Mouse (Mus musculus): ENCODE data around the gene Smim23. TPM values are rescaled to one million over a fixed set of nuclear protein-coding genes. Genes with fewer than 3 reads are reported as not detected.

Gene Smim23
- polyA plus RNA-seq, 1 experiment = not detected

GRCm38 (mm10) chr11:32781633-32782404 is 42.6 kb downstream of the Smim23 start:
- no peak for DNase-seq (ENCODE audit: low read depth in 1 of 2, low spot score in 2 of 2)
- no peaks in the 10 kb centered on the region for H3K4me1 ChIP-seq (ENCODE audit: control insufficient read depth, insufficient read depth, insufficient read length)
- 72% methylated on average over 2 of the region's 2 CpGs for WGBS

GRCm38 (mm10) chr11:32780747-32781536 is 43.5 kb downstream of the Smim23 start:
- no peak for TF ChIP-seq POLR2A (IDR thresholded peaks at IDR 0.05; ENCODE audit: low read depth, low read length)
- TF ChIP-seq CTCF (IDR thresholded peaks at IDR 0.05; ENCODE audit: extremely low read depth, insufficient read depth, insufficient read length, insufficient replicate concordance) = no peak
- DNase-seq (ENCODE audit: low read depth in 1 of 2, low spot score in 2 of 2) = no peak
- 70% methylated on average over 11 of the region's 11 CpGs for WGBS
- Histone ChIP-seq H3K27ac (ENCODE audit: insufficient read depth, low read length) (no peak overlapping the region), H3K4me3 (ENCODE audit: extremely low read depth, insufficient read depth, insufficient read length) (no peak overlapping the region), H3K36me3 (ENCODE audit: control insufficient read depth, insufficient read depth, low read length) (no peaks in the 10 kb centered on the region), H3K27me3 (ENCODE audit: control insufficient read depth, insufficient read depth, low read length) (no peaks in the 10 kb centered on the region), H3K4me1 (ENCODE audit: control insufficient read depth, insufficient read depth, insufficient read length) (no peaks in the 10 kb centered on the region)

More at GRCm38 (mm10) chr11:32781633-32782404, 42.6 kb downstream of the Smim23 start:
- H3K4me3 ChIP-seq (ENCODE audit: extremely low read depth, insufficient read depth, insufficient read length) = no peak overlapping the region
- H3K27ac ChIP-seq (ENCODE audit: insufficient read depth, low read length) = no peak overlapping the region
- H3K36me3 ChIP-seq (ENCODE audit: control insufficient read depth, insufficient read depth, low read length) = no peaks in the 10 kb centered on the region
- TF ChIP-seq POLR2A (IDR thresholded peaks at IDR 0.05; ENCODE audit: low read depth, low read length) = no peak
- no peak for TF ChIP-seq CTCF (IDR thresholded peaks at IDR 0.05; ENCODE audit: extremely low read depth, insufficient read depth, insufficient read length, insufficient replicate concordance)
- H3K27me3 ChIP-seq (ENCODE audit: control insufficient read depth, insufficient read depth, low read length) = no peaks in the 10 kb centered on the region

DNA sequence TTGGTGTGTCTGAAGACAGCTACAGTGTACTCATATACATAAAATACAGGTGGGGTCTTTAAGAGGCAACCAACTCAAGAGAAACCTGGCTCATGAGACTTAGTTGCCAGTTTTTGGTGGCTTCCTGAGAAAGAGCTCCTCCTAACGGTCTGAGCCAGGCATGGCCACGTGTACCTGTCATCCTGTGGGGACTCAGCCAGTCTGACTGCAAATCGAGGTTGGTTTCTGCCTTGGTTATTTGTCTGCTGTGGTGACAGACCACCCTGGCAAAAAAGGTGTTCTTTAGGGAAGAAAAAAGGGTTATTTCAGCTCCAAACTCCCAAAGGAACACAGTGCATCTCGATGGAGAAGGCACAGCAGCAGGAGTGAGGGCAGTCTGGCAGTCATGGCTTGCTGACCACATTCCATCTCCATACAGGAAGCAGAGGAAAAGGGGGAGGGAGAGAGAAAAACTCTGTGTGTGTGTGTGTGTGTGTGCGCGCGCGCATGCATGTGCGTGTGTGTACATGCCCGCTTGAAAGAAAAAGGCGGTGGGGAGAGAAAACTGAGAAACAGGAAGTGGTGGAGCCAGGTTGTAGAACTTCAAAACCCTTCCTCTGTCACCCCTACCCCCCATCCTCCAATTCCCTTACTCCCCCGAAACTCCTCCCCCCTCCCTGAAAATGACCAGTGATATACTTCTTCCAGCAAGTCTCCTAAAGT is 55.6 kb downstream of the Smim23 start:
- peak in 1 of 2 experiments; percentile 9 for DNase-seq (ENCODE audit: low read depth in 1 of 2, low spot score in 2 of 2)
- WGBS = 45% methylated on average over 12 of the region's 12 CpGs
- no peaks in the 10 kb centered on the region for H3K36me3 ChIP-seq (ENCODE audit: control insufficient read depth, insufficient read depth, low read length)
- peak overlapping the region; percentile 1; the same call in 1 of the 2 replicates for H3K27ac ChIP-seq (ENCODE audit: insufficient read depth, low read length)
- H3K4me3 ChIP-seq (ENCODE audit: extremely low read depth, insufficient read depth, insufficient read length) = no peak overlapping the region
- H3K4me1 ChIP-seq (ENCODE audit: control insufficient read depth, insufficient read depth, insufficient read length) = no peaks in the 10 kb centered on the region
- no peak for TF ChIP-seq CTCF (IDR thresholded peaks at IDR 0.05; ENCODE audit: extremely low read depth, insufficient read depth, insufficient read length, insufficient replicate concordance)
- TF ChIP-seq POLR2A (IDR thresholded peaks at IDR 0.05; ENCODE audit: low read depth, low read length) = no peak
- H3K27me3 ChIP-seq (ENCODE audit: control insufficient read depth, insufficient read depth, low read length) = no peaks in the 10 kb centered on the region

Other genes starting within 250 kb of the Smim23 start
- 20.2 and 23.6 TPM in 2 replicates for gene Fbxw11, start 181.9 kb downstream of the Smim23 start, polyA plus RNA-seq (2012; rRNA removed)